Mouse (Mus musculus): ENCODE data around the gene Enah. TPM values are rescaled to one million over a fixed set of nuclear protein-coding genes. Genes with fewer than 3 reads are reported as not detected.

Gene Enah
- total RNA-seq, 2 experiments from 2014 or later = 58.9 to 72.2 TPM

Other genes starting within 250 kb of the Enah start
- 10 to 100 TPM; 35.9 to 36.6 TPM for gene Lbr, start 176.9 kb downstream of the Enah start, total RNA-seq (2021)
- gene Srp9, start 104.7 kb upstream of the Enah start, total RNA-seq (2021) = 10 to 100 TPM; 51.9 to 57.0 TPM
- not detected for gene Vmn1r1, start 144.5 kb upstream of the Enah start, total RNA-seq (2021)